Mouse (Mus musculus) kidney, adult 18-20 months (tissue): ENCODE results near the gene Strada.

Source experiments
- DNase-seq: peaks from one replicate; pipeline ENCODE4 v3.0.0; 2021

The Strada gene

DNA sequence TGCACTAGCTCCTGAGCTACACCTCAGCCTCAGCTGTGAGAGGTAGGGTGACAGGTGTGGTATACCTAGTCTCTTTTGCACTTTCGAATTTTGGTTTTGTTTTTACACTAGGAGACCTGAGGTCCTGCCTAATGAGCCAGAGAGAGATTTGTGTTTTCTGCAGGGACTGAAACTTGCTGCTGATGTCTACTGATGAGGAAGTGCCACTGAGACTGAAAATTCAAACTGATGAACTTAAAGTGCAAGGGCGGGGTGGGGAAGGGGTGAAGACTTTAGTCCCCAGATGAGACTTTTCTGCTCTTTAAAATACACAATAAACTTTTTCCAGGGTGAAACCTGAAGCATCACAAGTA is 21.5 kb downstream of the Strada start:
- DNase-seq: no peak

DNA sequence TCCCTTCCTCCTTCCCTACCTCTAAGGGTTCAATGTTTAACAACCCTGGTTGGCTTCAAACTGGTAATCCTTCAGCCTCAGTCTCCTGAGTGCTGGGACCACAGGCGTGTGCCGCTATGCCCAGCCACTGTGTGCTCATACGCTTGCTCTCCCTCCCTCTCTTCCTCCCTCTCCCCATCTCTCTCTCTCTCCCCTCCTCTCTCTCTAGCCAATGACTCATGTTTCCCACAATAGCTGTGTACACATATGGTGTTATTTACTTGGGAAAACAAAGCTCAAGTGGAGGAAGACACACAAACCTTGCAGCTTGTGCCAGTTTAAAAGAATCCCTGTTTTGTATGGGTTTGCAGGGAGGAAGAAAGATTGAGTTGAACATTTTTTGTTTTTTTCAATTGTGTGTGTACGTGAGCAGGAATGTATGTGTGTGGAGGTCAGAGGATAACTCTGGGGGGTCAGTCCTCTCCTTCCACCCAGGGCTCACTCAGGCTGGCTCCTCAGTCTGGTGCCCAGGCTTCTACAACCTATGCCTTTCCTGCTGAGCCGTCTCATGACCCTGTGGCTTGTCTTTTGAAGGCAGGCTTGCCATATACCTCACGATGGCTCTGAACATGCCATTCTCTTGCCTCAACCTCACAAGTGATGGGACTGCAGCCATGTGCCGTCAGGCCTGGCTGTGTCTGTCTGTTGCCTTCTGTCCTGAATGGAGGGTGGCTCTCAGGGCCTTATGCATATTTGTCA is 22.1 kb downstream of the Strada start:
- DNase-seq: no peak

DNA sequence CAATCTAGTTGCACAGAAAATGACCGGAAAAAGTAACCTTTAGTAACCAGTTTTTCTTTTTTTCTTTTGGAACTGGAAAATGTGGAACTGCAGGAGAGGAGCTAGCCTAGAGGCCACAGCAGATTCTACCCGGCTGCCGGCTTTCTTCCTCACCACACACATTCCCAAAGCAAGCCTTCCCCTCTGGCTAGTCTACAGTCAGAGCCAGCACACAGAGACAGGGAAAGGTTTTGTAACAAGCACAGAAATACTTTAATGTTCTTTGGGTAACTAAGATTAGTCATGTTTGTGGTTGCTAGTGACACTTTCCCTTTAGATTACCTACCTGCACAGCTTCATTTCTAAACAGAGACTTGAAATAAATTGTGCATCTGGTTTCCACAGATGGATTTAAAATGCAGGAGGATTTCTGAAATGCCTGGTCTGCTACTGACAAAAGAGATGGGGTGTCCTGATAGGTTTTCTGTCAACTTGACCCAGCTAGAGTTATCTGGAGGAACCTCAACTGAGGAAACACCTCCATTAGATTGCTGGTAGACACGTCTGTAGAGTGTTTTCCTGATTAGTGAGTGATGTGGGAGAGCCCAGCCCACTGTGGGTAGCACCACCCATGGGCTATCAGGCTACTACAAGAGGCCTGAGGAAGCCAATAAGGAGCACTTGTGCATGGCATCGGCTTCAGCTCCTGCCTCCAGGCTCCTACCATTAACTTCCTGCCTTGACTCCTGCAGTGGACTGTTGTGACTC is 23.8 kb downstream of the Strada start:
- DNase-seq: no peak

DNA sequence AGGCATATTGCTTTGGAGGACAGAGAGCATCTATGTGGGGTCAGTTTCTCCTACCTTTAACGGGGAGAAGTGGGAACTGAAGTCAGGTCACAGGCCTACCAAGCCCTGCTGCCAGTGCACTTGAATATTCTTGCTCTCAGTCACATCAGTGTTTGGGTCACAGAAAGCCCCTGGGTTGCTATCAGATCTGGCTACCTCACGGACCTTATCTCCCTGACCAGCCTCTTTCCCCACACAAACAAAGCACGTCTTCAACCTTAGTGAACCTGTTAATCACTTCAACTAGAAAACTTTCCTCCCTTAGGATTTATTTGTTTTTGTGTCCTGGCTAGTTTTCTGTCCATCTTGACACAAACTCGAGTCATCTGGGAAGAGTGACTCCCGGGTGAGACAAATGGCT is 25.6 kb downstream of the Strada start:
- no peak for DNase-seq

DNA sequence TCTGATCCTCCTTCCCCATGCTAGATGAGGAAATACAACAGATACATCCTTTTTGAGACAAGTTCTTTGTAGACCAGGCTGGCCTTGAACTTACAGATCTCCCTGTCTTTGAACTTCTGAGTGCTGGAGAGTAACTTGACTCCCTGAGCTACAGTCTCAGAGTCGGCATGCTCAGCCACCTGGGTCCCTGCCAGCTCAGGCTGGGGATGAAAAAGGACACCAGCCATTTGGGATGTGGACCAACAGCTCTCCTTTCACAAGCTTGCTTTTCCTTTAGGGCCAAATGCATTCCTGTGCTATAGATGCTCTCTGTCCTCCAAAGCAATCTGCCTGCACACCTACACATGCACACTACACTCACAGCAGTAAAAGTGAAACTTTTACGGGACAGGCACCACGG is 26.9 kb downstream of the Strada start:
- DNase-seq: no peak

DNA sequence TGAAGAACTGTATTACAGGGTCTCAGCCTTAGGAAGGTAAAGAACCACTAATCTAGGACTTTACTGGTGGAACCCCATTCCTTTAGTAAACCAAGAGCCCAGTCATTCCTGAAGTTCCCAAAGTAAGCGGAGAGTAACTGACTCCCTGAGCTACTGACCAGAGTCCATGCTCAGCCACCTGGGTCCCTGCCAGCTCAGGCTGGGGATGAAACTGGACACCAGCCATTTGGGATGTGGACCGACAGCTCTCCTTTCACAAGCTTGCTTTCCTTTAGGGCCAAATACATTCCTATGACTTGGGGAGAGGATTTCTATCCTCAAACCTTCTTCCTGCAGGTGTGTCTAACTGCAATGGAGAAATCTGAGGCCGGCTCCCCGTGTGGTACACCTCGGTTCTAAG is 27.6 kb downstream of the Strada start:
- DNase-seq: peak; percentile 68

DNA sequence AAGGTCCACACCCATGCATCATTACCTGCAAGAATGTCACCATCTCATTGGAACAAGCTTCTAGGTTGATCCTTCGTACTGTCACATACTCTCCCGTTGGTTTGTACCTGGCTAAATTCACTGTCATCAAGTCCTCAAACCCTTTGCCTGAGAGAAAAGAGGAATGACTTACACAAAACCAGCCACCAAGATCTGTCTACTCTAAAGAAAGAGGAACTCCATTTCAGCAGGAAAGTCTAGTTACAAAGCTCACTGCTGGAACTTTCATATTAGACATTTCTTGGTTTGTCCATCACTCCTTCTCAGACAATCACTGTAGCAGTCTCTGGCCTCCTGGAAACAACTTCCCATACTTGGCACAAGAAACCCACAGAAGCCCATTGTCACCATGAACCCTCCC is 28.7 kb downstream of the Strada start:
- no peak for DNase-seq

DNA sequence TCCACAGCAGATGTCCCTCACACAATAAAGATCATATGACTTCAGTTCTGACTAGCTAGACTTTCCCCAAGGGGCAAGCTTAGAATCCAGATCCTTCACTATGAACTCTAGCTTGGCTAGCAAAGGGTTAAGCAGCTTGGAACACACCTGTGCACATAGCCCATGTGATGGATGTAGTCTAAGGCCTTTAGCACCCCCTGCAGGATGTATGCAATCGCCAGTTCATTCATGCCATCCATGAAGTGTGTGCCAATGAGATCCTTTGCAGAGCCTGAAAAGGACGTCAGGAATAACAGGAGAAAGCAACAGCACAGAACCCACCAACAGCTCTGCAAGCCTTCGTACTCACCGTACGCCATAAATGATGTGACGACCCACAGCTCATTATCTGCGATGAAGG is 31.2 kb downstream of the Strada start:
- DNase-seq: no peak

DNA sequence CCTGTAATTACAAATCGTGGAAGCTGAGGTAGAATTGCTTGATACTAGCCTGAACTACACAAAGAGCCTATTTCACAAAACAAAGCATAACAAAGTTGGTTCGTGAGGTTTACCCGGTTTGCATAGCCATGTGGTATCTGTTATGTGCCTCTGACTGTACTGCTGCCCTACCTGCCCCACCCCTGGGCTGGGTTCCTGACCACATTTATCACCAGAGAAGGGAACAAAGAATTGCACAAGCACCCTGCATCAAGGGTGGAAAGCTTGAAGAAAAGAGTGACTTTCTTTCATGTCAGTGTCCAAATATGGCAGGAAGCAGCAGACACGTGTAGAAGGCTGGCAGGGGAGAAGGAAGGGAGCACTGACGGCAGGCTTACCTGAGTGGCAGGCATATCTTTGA is 34.5 kb downstream of the Strada start:
- DNase-seq: no peak

DNA sequence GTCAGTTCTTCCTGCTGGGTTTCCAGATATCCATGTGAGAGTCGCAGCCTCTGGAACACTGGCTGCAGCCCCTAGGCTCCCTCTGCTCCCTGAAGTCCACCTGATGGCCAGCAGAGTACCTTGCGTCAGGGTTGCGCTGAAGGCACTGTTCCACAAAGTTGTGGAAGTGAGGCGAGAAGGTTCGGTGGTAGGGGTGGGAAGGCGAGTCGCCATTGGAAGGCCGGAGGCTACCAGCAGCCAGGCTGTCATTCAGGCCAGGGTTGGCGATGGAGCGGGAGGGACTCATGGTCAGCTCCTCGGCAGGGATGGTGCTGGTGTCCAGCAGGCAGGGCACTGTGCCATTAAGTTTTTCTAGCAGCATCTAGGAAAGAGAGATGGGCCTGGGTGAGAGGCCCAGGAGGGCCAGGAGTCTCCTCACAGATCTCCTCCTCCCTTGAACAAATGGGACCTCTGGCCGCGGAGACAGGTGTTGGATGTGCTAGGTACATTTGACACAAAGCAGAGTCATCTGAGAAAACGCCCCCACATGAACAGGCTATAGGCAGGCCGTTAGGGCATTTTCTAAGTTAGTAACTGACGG is 37.3 kb downstream of the Strada start:
- no peak for DNase-seq

DNA sequence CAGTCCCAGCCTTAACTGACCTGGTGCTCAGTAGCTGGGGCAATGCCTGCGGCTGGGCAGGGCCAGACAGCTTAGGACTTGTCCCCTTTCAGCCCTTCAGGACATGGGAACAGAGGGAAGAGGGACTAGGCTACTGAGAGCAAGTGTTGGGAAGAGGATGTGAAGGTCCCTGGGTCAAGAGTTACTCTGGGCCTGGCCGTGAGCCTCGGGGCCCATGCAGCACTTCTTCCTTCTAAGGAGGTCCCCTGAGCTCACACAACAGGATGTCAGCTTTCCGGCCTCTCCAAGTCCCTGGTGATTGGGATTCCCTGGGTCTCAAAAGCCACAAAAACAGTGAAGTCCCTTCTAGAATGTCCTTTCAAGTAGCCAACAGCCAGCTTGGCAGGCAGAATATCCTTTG is 38.4 kb downstream of the Strada start:
- peak; percentile 30 for DNase-seq

DNA sequence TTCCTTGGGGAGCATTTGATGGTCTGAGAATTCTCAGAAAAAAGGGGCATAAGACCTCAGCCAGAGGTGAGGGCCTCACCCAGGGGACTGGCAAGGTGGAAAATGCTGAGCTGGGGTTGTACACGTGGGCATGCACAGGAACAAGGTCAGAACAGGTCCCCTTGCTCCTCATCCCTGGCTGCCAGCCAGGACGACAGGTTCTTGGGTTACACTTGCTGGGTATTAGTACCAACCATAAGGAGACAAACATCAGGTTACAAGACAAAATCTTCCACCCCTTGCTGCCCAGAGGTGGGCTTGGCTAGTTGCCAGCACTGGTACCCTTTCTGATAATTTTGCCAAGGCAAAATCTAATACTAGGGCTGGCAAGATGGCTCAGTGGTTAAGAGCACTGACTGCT is 39.7 kb downstream of the Strada start:
- no peak for DNase-seq

DNA sequence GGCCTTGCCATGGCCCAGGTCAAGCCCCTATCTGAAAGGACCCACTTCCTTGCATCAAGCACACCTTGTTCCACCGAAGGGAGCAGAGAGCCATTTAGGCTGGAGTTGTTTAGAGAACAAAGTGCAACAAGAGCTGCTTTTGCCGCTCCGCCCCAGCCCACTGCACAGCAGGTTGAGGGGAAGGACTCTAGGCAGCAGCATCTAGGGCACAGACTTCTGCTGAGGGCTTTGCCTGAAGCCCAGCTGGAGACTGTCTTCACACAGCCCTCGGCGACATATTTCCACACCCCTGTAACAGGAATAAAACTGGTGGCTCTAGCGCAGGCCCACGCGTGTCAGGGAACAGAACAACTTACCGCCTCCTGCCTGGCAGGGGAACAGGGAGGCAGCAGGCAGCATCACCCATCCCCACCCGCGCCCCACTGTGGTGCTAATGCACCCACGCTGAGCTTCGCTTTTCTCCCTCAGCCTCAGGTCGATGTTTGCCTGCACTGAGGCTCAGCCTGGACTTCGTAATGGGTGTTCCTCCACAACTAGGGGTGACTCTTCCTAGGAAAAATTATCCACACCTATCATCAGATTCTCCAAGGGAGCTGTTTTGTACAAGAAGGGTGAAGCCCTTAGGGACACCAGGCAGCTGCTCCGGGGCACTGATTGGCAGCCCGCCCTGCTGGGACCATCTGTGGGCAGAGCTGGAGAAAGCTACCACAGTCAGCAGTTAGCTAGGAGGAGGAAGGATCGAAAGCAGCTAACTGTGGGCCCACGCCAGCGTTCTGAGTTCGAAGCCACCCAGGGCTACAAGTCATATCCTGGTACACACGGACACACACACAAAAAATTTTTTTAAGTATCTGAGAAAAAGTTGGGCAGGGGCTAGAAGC is 40.9 kb downstream of the Strada start, which contains the start of the genes Gm10840 and Limd2:
Gene Gm10840, plus strand, starts transcription at position 10 of the 881 bp plus-strand sequence.
Gene Limd2, minus strand, starts transcription at position 20 of the 881 bp plus-strand sequence.
- DNase-seq: peak; percentile 41

DNA sequence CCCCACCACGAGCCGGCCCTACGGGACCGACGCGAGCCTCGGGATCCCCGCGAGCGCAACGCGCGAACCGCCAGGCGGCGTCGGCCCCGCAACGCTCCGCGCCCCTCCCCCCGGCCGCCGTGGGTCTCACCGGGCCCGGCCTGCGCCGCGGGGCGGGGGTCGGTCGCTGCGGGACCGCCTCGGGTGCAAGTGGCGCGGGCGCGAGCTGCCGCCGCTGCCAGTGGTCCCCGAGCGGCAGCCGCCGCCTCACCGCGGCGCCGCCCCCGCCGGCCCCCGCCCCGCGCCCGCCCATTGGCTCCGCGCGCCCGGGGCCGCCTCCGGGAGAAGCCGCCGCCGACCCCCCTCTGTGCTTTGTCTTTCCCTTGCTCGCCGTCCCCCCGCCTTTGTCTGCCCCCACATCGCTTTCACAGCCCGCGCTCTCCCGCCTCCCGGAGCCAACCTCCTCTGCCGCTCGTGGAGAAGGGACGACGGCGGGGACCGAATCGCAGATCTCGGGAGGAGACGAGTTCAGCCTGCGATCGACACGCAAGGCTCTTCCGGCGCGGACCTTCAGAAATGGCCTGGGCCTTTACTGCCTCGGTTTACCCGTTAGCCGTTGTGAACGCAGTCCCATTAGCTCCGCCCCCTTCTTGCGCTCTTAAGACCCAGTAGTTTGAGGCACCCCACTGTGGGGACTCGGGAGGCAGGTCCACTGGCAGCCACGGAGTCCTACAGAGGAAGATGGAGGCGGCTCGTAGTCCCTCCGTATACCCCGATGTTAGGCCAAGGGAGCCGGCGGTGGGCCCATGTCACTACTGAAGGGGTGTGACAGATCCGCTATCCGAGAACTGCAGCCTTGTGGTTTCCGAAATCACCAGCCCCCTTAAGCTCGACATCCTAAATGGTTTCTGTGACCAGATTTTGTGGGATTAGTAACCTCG is 41.8 kb downstream of the Strada start:
- DNase-seq: peak; percentile 69

DNA sequence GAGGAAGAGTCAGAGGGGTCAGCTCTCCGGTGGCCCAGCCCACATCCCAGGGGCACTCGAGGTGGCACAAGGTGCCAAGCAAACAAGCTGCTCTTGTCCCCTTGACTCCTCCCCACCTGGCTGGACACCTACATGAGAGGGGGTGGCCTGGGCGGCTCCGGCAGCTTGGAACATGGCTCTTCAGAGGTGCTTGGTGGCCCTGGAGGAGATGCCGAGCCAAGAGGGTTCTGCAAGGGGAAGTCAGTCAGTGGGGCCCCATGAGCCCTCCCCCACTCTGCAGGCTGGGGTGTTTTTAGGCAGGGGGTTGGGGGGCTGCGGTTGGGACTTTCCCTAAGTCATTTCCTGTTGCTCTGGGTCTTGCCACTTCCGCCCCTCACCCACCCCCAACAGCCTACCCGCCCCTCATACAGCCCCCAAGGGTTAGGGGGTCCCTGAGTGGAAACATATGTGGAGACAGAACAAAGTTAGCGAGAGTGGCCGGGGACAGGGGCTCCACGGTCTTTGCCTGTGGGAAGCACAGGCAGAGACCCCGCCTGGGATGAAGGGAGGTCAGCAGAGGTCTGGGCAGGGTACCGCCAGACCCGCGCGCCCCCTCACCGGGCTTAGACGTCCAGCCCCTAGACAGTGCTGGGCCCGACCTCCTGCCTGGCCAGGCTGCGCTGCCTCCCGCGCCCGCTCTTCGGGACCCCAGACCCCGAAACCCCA is 42.6 kb downstream of the Strada start:
- peak; percentile 51 for DNase-seq

DNA sequence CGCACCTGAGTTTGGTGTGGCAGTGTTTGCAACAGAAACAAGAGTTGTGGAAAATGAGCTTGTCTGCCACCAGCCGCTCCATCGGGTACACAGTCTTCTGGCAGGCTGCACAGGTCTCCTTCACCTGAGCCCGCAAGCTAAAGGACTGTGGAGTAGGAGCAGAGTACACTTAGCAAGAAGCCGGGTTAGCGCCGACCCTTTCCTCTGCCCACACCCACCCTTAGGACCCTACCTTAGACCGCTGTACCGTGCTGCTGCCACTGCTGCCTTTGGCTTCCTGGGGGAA is 43.1 kb downstream of the Strada start:
- DNase-seq: no peak

DNA sequence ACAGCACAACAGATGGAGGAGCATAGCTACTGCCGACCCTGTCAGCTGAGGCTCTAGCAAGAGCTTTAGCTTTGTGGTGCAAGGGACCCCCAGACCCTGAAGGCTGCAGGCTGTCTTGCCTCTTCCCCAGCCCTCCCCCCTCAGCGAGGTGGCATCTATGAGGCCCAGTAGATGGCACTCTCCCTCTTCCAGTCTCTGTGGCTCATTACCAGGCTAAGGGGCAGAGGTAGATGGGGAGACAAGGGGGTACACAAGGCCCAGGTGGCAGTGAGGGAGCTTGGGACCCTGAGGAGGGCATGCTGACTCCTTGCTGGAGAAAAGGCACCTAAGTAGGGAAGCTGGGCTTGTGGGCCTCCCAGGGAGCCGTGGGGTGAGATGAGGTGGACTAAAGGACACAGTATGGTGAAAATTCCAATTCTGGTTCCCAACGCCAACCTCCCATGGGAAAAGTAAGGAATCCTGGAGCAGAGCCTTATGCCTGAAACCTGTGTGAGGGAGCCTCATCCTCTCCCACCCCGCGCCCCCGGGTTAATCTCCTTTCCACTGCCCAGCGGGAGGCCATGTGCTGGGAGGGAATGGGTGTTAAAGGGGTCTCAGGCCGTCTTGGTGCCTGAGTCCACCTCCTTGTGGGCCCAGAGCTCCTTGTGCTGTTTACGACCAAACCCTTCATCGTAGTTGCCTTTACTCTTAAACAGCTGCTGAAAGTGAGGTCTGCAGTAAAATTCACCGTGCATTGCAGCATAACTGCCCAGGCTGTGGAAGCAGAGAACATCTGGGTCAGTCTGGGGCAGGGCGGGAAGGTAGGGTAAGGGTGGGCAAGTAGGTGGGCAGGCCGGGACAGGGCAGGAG is 43.7 kb downstream of the Strada start:
- no peak for DNase-seq

DNA sequence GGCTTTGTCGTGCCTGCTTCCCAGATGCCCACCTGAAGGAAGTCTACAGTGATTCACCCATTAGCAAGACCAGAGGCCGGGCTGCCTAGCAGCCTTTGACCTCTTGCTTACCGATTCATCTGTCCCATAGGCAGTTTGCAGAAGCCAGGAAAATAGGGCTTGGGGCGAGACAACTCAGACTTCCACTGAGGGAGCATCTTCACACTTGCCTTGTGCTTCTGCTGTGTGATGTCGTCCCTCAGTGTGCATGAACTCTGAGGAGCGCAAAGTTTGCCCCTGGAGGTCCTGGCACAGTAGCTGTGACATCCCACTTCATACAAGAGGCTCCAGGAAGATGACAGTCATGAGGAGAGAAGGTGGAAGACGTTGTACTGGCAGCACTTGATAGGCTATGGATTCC is 44.8 kb downstream of the Strada start:
- no peak for DNase-seq

DNA sequence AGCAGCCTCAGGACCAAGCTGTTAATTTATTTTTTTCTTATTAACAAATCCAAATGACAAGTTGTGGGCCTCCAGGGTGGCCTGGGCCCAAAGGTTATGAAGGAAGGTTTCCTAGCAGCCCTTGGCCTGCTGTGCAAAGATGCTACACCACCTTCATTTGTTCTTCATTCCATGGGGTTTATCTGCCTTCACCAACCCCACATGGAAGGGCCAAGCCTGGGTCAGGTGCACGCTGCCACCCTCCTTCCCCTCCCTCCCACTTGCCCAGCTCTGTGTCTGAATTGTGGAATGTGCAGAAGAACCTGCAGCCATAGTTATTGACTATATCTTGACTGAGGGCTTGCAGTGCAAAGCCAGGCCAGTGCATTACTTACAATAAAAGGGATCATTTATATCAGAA is 45.7 kb downstream of the Strada start:
- no peak for DNase-seq

DNA sequence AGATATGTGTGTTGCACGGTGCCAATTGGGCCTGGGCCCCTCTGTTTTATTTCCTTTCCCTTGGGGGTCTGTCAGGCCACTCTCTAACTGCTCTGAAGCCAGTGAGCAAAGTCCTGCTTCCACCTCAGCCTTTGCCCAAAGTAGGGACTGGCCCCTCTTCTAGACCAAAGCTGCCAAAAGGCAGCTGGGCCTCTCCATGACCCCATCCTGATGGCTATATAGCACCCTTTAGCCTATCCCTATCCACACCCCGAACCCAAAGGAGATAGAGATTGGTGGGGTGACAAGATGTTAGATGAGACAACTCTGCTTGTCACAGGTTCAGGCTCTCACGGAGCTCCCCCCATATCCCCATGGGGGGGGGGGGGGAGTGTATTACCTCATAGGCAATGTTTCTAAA is 46.2 kb downstream of the Strada start:
- no peak for DNase-seq

DNA sequence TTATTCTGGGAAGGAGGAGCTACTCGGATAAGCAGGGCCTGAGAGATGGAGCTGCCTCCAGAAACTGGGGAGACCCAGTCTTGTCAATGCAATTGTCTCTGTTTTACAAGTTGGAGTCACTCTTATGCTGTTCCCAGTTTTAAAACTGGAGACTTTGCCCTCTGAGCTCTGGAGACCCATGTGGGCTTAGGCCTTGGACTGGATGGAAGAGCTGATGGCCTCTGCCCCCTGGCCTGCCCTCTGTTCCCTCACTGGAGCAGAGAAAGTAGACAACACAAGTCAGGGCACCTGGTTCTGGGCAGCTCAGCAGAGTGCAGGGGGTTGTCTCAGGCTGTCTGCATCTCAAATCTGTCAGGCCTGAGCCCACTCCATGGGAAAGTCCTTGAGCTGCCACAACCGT is 47.2 kb downstream of the Strada start:
- no peak for DNase-seq
